Comparison of ENCODE assay signal across 15 mouse cellular contexts in the genomic region with DNA sequence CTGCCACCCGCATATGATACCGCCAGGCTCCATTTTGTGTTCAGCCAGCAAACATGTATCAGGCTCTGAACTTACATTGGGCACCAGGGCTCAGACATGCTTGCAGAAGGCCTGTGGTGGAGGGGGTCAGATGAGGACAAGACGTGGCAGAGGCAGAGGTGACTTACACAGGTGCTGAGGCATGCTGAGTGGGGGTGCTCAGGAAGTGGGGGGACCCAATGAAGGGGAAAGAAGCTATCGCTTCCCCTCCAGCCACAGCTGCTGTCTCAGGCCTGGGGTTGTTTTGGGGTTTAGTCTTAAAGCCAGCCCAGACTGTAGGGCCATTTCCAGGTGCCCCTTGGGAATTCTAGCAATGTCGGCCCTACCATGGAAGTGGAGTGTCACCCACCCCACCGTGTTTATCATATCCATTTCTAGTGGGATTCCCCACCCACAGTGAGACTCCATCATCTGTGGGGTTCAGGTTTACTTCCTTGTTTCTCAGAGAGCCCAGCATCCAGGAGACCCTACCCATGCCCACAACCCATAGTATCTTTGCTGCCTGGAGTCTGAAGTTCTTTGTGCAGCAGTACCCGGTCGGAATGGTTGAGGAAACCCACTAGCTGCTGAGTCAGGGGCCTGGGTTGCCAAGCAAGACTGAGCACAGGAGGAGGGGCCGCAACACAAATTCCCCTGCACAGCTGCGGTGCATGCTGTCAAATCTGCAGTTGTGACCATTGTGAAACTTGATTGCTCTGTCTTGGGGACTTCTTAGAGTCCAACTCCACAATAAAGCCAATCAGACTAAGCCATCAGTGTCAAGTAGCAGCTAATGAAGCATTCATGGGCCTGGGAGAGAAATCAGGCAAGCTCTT. TPM values are rescaled to one million over a fixed set of nuclear protein-coding genes. Genes with fewer than 3 reads are reported as not detected.
A peak's percentile ranks its signal among the peaks of the same experiment; 100 is the strongest.
DNase-seq lines count a peak whose midpoint lies in the region; ATAC-seq and TF ChIP-seq lines count a peak whose summit lies in the region.
"Had no signal": no experiment of that assay in that cellular context is flagged by ENCODE, and none has a peak within 500 bp of the region (broad histone marks: within the 10 kb centered on the region; RNA-seq: fewer than 3 reads in every experiment).

No protein-coding gene starts in this region.

- H3K4me2 ChIP-seq in kidney, embryonic 14.5 days (replicated peaks; ENCODE audit: low read depth, low read length): no peak overlapping the region
- no peak overlapping the region for H3K4me2 ChIP-seq in forebrain, postnatal 0 days (ENCODE audit: low read depth)
- H3K4me2 ChIP-seq: lung, embryonic 15.5 days; stomach, embryonic 15.5 days had no signal

- 66% methylated on average over 10 of the region's 10 CpGs for WGBS in kidney, embryonic 14.5 days
- 53% methylated on average over 10 of the region's 10 CpGs for WGBS in forebrain, postnatal 0 days
- 22% methylated on average over 10 of the region's 10 CpGs for whole genome bisulfite sequencing in spleen, adult 2 months

- ATAC-seq in kidney, embryonic 14.5 days (ENCODE audit: low FRiP score, low TSS enrichment): peak; percentile 20; the same call in 1 of the 2 replicates
- peak; percentile 81 for ATAC-seq in forebrain, postnatal 0 days
- no peak for ATAC-seq in megakaryocyte-erythroid progenitor cell, adult 5-6 weeks (replicated peaks; ENCODE audit: low FRiP score, low TSS enrichment, poor library complexity, severe bottlenecking)
- ATAC-seq: activated CD4-positive, CD25-positive, alpha-beta regulatory T cell, adult 4 months had no signal

- no peak overlapping the region for H3K4me3 ChIP-seq in kidney, embryonic 14.5 days (ENCODE audit: low read length)
- no peak overlapping the region for H3K4me3 ChIP-seq in forebrain, postnatal 0 days (ENCODE audit: low read depth, low read length)
- no peak overlapping the region for H3K4me3 ChIP-seq in spleen, adult 2 months (ENCODE audit: extremely low read depth, insufficient read depth, insufficient read length)
- H3K4me3 ChIP-seq: lung, embryonic 15.5 days; stomach, embryonic 15.5 days had no signal

- no peak for TF ChIP-seq POLR2A in spleen, adult 2 months (IDR thresholded peaks at IDR 0.05; ENCODE audit: low read depth, low read length)

- TF ChIP-seq CTCF in forebrain, postnatal 0 days (IDR thresholded peaks at IDR 0.05; ENCODE audit: low read depth): no peak
- TF ChIP-seq CTCF in spleen, adult 2 months (IDR thresholded peaks at IDR 0.05; ENCODE audit: extremely low read depth, insufficient read depth, insufficient read length, insufficient replicate concordance): no peak

- H3K9me3 ChIP-seq in kidney, embryonic 14.5 days (ENCODE audit: control insufficient read depth, low read length): no peaks in the 10 kb centered on the region
- no peaks in the 10 kb centered on the region for H3K9me3 ChIP-seq in forebrain, postnatal 0 days (ENCODE audit: low read length)
- H3K9me3 ChIP-seq: lung, embryonic 15.5 days; stomach, embryonic 15.5 days had no signal

- DNase-seq in kidney, postnatal 14 days: no peak
- DNase-seq in brain, adult 2 months (ENCODE audit: low read depth, low spot score): peak; percentile 56
- peak; percentile 68 for DNase-seq in forebrain, postnatal 0 days
- peak in 1 of 2 experiments; percentile 68 for DNase-seq in spleen, adult 2 months (ENCODE audit: low read depth in 1 of 2, low spot score in 2 of 2)
- DNase-seq in adrenal gland, adult 18-20 months (ENCODE audit: low spot score in 2 of 2): no peak
- no peak for DNase-seq in gastrocnemius, postnatal 10 days
- DNase-seq: heart, postnatal 10 days had no signal

- H3K27ac ChIP-seq in kidney, embryonic 14.5 days (ENCODE audit: low read depth, low read length): no peak overlapping the region
- peak overlapping the region; percentile 77 for H3K27ac ChIP-seq in forebrain, postnatal 0 days (ENCODE audit: low read depth, low read length)
- H3K27ac ChIP-seq in spleen, adult 2 months (ENCODE audit: insufficient read depth, low read length): peak overlapping the region; percentile 33; the same call in 1 of the 2 replicates
- H3K27ac ChIP-seq: lung, embryonic 15.5 days; stomach, embryonic 15.5 days had no signal

- H3K36me3 ChIP-seq in kidney, embryonic 14.5 days (ENCODE audit: control insufficient read depth, insufficient read depth, low read length): no peaks in the 10 kb centered on the region
- H3K36me3 ChIP-seq in forebrain, postnatal 0 days (ENCODE audit: insufficient read depth): no peaks in the 10 kb centered on the region
- no peaks in the 10 kb centered on the region for H3K36me3 ChIP-seq in spleen, adult 2 months (ENCODE audit: control insufficient read depth, insufficient read depth, low read length)
- H3K36me3 ChIP-seq: lung, embryonic 15.5 days; stomach, embryonic 15.5 days had no signal

- no peak overlapping the region for H3K9ac ChIP-seq in kidney, embryonic 14.5 days (ENCODE audit: low read depth, low read length)
- H3K9ac ChIP-seq in forebrain, postnatal 0 days: 0 out of 2 replicates have a peak overlapping the region, but pooled peaks have one; percentile 14
- H3K9ac ChIP-seq: lung, embryonic 15.5 days; stomach, embryonic 15.5 days had no signal

- no peaks in the 10 kb centered on the region for H3K4me1 ChIP-seq in kidney, embryonic 14.5 days (ENCODE audit: control insufficient read depth, insufficient read depth, low read length)
- peaks cover 10% of the 10 kb centered on the region; the same call in 1 of the 2 replicates for H3K4me1 ChIP-seq in forebrain, postnatal 0 days (ENCODE audit: insufficient read depth)
- peaks cover 21% of the 10 kb centered on the region; the same call in 1 of the 2 replicates for H3K4me1 ChIP-seq in spleen, adult 2 months (ENCODE audit: control insufficient read depth, insufficient read depth, insufficient read length)
- H3K4me1 ChIP-seq: lung, embryonic 15.5 days; stomach, embryonic 15.5 days had no signal

- no peaks in the 10 kb centered on the region for H3K27me3 ChIP-seq in kidney, embryonic 14.5 days (ENCODE audit: control insufficient read depth, insufficient read depth, low read length)
- no peaks in the 10 kb centered on the region for H3K27me3 ChIP-seq in forebrain, postnatal 0 days (ENCODE audit: insufficient read depth, low read length)
- no peaks in the 10 kb centered on the region for H3K27me3 ChIP-seq in spleen, adult 2 months (ENCODE audit: control insufficient read depth, insufficient read depth, low read length)
- H3K27me3 ChIP-seq: lung, embryonic 15.5 days; stomach, embryonic 15.5 days had no signal

RNA-seq across cellular contexts. Expression of a gene that starts 10.8 kb away (rescaled TPM):
- 1.3 and 1.8 TPM in 2 replicates for polyA plus RNA-seq in kidney, embryonic 14.5 days (2014; fragmentation: Nextera tagmentation; extraction: Ambion mirVana)
- not detected in 2 replicates for total RNA-seq in forebrain, postnatal 0 days (2014; rRNA removed)
- polyA plus RNA-seq in forebrain, postnatal 0 days (2015; fragmentation: Nextera tagmentation; extraction: Ambion mirVana): not detected in 2 replicates
- 0.41 and 1.2 TPM in 2 replicates for polyA plus RNA-seq in spleen, adult 2 months (2012; rRNA removed)
- under 1 TPM in 1 of 2 experiments, not detected in 1; 0.56 TPM for total RNA-seq in adrenal gland, adult 18-20 months (2021)
- not detected for total RNA-seq in gastrocnemius, postnatal 10 days (2021)
- total RNA-seq in megakaryocyte-erythroid progenitor cell, adult 5-6 weeks (2014; fragmentation: Nextera tagmentation): not detected in 2 replicates
- total RNA-seq in megakaryocyte-erythroid progenitor cell, adult 5-6 weeks (2017): not detected in 2 replicates
- total RNA-seq: gastrocnemius, adult 18-20 months; heart, postnatal 10 days; left cerebral cortex, postnatal 25 days had no signal
- polyA plus RNA-seq: activated CD4-positive, CD25-positive, alpha-beta regulatory T cell, adult 4 months; embryonic facial prominence, embryonic 11.5 days; lung, embryonic 15.5 days had no signal

RNA-seq across cellular contexts. Expression of a gene that starts 32.1 kb away (rescaled TPM):
- 4.1 and 5.0 TPM in 2 replicates for polyA plus RNA-seq in kidney, embryonic 14.5 days (2014; fragmentation: Nextera tagmentation; extraction: Ambion mirVana)
- total RNA-seq in forebrain, postnatal 0 days (2014; rRNA removed): not detected in 2 replicates
- not detected in 2 replicates for polyA plus RNA-seq in forebrain, postnatal 0 days (2015; fragmentation: Nextera tagmentation; extraction: Ambion mirVana)
- polyA plus RNA-seq in spleen, adult 2 months (2012; rRNA removed): 0.21 and 0.25 TPM in 2 replicates
- total RNA-seq in adrenal gland, adult 18-20 months (2021): not detected
- total RNA-seq in gastrocnemius, postnatal 10 days (2021): not detected
- not detected in 2 replicates for total RNA-seq in megakaryocyte-erythroid progenitor cell, adult 5-6 weeks (2014; fragmentation: Nextera tagmentation)
- total RNA-seq in megakaryocyte-erythroid progenitor cell, adult 5-6 weeks (2017): not detected in 2 replicates
- total RNA-seq: gastrocnemius, adult 18-20 months; heart, postnatal 10 days; left cerebral cortex, postnatal 25 days had no signal
- polyA plus RNA-seq: activated CD4-positive, CD25-positive, alpha-beta regulatory T cell, adult 4 months; embryonic facial prominence, embryonic 11.5 days; lung, embryonic 15.5 days had no signal

Comparison
In these comparisons a context has a peak if more than half of its experiments do, and no peak if none do; other contexts are left out.
1. DNase-seq: peak in brain, adult 2 months (single experiment) and forebrain, postnatal 0 days (single experiment); none in kidney, postnatal 14 days (single experiment), adrenal gland, adult 18-20 months (0 of 2) and gastrocnemius, postnatal 10 days (single experiment).